Mouse (Mus musculus): ENCODE data around the gene Lsp1.

Lsp1 gene

DNA sequence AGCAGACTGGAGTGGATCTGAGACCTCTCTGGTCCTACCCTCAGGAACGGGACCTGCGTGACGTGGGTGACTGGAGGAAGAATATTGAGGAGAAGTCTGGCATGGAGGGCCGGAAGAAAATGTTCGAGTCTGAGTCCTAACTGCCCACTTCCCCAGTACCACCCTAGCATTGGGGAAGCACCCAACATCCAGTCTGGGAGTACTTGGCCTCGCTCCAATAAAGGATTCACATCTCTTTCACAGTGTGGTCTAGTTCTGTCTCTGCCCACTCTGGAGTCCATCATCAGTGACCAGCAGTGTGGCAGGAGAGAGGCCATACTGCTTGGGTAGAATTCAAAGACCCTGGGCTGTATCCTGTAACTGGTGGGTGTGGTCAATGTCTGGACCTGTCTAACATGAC, 16.4 kb upstream of the Lsp1 start:
- DNase-seq (ENCODE audit: low spot score): no peak

DNA sequence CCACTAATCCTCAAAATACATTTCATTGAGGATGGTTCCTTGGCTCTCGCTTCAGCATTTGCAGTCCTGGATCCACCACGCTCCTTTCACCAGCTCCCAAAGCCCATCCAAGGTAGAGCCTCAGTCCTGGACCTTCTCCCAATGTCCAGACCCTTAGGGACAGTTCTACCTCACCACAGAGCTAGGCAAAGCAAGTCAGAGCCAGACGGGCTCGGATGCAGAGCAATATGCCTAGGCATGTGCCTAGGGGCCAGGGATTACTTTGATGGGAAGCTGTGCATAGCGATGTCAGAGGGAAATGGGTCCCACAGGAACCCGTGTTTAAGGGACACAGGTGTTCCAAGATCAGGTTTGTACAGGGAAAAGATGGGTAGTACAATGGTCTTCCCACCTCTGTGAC, 15.3 kb upstream of the Lsp1 start:
- DNase-seq (ENCODE audit: low spot score): no peak

DNA sequence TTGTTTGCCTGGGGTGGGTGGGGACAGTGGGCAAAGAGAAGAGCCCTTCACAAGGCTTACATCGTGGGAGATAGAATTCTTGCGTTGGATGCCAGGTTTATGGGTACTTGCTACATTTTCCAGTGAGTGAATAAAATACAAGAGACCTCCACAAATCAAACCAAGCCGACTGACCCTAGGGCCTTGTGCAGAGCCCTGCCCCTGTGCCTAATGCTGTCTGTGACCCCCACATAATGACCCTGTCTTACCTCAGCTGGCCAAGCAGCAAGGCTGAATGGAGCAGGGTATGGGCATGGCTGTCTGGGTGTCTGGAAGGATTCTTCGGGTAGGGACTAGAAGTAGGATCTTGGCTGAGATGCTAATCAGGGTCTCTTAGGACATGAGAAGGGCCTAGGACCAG, 14.3 kb upstream of the Lsp1 start:
- no peak for DNase-seq (ENCODE audit: low spot score)

DNA sequence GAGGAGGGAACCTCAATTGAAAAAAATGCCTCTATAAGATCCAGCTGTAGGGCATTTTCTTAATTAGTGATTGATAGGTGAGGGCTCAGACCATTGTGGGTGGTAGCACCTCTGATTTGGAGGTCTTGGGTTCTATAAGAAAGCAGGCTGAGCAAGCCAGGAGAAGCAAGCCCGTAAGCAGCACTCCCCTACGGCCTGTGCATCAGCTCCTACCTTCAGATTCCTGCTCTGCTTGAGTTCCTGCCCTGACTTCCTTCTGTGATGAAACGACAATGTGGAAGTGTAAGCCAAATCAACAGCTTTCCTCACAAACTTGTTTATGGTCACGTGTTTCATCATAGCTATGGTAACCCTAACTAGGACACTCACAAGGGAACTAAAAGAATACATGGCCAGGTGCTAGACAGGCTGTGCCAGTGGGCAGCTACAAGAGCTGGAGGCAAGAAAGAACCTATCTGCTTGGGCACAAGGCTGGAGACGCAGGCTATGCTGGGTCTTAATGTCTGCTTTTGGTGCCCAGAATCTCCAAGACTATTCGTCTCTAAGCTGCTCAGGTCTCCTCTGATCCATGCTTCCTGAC, 11.5 kb upstream of the Lsp1 start:
- no peak for DNase-seq (ENCODE audit: low spot score)

DNA sequence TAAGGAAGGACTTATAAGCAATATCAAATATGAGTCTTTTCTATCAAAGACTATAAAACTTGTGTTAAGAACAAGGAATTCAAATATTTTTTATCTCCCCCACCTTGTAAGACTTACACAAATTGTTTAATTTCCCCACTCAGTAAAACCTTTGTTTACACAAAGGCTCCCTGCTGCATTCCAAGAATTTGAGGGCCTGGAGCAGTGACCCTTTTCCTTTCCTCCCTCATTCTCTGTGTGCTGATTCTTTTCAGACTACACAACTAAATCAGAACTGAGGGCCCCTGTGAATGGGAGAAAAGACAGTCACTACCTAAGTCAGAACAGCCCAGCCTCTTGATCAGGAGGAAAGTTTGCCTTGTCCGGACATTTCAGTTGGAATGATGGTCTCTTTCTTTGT, 5.9 kb upstream of the Lsp1 start:
- DNase-seq (ENCODE audit: low spot score): no peak

DNA sequence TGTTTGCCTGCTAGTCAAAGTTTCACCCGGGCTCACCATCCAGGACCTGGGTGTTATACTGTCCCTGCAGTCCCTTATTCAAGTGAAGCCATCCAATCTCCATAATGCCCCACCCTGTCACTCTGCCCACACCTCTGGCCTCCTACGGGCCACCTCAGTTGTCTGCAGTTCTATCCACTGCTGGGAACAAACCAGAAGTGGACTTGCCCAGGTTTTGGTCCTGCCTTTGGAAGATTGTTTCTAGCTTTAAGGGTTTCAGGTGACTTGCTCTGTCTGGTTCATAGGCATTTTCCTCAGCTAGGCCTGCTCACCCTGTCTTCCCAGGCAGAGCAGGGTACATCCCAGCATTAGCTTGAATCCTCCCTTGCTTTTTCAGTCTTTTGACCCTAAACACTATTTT, 5.4 kb upstream of the Lsp1 start:
- no peak for DNase-seq (ENCODE audit: low spot score)

DNA sequence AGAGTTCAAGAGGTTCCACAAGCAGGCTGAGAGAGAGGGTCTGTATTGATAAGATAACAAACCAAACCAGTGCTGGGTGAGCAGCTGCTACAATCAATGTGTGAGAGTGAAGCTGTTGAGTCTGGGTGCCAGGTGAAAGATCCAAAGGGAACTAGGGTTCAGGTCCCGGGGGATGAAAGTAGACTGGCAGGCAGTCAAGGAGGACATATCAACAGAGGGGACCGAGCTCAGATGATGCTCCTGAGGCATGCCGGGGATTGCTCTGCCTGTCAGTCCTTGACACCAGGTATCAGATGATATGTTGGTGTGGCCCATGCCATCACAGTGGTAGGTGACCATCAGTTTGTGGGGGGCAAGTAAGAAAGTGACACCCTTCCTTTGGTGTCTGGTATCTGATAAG, 3.8 kb upstream of the Lsp1 start:
- DNase-seq (ENCODE audit: low spot score): no peak

DNA sequence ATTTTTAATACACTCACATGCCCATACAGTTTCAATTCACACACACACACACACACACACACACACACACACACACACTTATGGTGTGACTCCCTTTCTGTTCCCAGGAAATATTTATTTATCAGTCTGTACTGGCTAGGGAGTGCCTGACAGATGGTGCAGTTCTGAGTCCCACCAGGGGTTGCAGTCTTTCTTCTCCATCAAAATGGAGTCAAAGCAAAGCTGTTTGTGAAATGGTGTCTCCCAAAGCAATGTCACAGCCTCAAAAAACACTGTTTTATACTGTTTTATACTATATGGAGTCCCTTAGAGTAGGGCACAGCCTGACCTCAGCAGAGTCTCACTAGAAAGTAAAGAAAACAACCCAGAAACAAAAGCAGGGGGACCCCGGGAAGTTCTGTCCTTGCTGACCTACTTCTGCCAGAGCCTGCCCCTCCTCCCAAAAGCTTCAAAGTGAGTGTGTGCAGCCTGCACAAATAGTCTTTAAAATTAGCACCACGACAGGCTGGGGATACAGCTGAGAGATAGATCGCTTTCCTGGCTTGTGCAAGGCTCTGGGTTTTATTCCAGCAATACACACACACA, 3.3 kb upstream of the Lsp1 start:
- DNase-seq (ENCODE audit: low spot score): no peak

DNA sequence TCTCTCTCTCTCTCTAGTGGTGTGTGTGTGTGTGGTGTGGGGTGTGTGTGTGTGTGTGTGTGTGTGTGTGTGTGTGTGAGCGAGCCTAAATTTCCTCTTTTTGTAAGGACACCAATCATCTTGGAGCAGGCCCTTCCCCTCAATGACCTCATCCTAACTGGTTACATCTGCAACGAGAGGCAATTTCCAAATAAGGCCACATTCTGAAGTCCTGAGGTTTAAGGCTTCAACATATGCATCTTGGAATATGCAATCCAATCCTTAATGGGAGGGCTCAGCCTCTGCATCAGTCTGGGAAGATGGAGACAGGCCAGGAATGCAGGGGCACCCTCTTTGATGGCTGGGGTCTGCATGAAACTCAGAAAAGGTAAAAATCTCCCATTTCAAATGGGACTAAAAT, 2.6 kb upstream of the Lsp1 start:
- no peak for DNase-seq (ENCODE audit: low spot score)

DNA sequence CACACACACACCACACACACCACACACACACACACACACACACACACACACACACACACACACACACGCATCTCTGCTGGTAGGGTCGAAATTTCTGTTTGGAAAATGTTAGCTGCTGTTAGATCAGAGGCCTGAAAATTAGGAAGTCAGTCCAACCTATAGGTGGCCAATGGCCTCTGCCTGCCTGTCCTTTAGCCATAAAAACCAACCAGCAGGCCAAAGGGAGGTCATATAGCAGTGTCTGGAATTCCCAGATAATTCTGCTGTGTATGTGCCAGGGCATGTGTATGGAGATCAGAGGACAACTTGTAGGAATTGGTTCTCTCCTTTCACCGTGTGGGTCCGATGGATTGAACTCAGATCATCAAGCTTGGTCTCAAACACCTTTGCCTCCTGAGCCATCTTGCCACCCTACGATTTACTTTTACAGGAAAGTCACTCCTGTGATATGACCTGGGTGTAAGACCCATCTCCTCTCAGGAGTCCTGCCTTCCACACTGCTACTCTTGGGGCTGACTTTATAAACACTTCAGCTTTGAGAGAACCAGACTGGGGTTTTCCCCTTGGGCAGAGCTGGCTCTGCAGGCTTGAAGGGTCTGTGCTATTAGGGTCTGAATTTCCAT, 1.8 kb upstream of the Lsp1 start:
- DNase-seq (ENCODE audit: low spot score): no peak

DNA sequence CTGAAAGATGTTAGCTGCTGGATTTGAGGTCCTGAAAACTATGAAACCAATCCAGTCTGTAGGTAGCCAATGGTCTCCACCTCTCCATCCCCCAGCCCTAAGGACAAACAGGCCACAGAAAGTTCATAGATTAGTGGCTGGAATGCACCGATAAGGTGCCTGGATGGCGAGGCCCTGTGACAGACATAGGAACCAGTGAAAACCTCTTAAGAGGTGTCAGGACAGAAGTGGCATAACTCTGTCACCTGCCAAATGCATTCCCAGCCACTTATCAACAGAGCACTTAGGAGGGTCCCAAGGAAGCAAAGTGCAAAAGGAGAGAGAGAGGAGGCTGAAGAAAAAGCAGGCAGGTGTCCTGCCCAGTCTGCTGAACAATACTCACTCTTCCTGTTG, 1.3 kb upstream of the Lsp1 start:
- DNase-seq (ENCODE audit: low spot score): no peak

DNA sequence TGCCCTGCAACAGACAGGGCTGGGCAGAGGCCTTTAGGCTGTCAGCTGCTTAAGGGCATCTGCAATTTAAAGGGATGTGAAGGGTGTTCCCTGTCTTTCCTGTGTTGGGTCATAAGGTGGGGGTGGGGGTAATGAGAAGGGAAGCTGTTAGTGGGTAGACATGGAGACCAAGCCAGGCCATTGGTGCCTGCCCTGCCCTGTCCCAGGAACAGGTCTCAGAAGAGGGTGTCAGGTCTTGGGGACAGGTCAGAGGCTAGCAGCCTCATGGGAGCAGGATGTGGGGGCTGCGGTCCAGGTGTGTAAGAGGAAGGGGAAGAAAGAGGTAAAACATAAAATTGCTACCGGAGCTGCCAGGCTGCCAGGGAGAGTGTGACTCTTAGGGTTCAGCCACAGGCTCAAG, 837 bp downstream of the Lsp1 start:
- peak; percentile 57 for DNase-seq (ENCODE audit: low spot score)

DNA sequence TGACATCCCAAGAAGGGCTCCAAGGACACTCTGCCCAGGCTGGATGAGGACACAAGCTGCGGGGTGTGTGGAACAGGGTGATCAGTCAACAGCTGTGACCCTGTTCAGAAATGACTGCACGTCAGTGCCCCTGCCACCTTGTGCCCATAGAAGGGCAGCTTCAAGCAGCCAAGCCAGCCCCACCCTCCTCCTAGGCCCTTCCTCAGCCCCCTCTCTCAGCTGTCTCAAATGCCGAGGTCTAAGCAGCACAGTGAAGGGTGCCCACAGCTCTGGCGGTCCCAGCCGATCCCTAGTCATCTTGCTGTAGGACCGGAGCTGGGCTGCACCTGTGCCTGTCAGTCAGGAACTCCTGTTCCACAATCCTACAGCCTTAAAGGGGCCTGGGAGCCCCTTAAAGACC, 1.6 kb downstream of the Lsp1 start:
- no peak for DNase-seq (ENCODE audit: low spot score)

DNA sequence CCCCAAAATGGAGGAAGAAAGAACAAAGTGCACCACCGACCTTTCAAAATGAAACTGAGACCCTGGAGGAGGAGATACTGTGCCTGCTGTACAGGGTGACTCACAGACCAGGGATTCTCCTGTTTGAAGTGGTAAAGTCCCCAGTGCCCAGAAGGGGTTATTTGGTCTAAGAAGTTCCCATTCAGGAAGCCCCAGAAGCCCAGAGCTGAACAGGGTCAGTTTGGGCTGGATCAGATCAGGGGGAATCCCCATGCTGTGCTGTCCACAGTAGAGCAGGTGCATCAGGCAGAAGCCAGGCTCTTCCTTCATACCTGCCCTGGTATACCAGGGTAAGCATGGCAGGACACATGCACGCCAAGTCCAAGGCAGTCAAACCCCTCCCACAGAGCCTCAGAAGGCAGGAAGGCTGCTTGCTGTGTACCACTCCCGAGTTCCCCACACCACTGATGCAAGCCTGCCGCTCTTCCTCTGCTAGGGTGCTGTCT, 2.0 kb downstream of the Lsp1 start:
- DNase-seq (ENCODE audit: low spot score): no peak

DNA sequence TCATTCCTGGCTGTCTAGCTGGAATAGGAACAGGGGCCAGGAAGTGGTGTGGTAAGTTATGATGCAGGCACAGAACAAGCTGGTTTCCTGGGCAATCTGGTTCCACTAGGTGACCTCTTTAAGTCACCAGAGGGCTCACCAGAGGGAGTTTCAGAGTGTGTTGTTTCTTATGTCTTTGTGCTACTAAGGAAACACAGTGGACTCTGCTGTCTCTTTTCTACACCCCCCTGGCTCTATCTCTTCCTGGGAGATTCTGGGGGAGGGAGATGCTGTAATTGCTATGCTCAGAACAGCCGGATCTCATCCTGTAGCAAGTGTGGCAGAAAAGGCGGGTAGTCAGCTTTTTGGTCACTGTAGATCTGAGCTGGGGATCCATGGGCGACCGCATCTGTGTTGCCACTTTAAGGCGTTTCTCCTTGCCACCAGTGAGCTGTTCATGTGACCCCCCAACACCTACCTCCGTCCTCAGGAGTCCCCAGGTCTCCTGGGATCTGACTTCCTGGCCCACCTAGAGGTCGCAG, 9.6 kb downstream of the Lsp1 start:
- no peak for DNase-seq (ENCODE audit: low spot score)

DNA sequence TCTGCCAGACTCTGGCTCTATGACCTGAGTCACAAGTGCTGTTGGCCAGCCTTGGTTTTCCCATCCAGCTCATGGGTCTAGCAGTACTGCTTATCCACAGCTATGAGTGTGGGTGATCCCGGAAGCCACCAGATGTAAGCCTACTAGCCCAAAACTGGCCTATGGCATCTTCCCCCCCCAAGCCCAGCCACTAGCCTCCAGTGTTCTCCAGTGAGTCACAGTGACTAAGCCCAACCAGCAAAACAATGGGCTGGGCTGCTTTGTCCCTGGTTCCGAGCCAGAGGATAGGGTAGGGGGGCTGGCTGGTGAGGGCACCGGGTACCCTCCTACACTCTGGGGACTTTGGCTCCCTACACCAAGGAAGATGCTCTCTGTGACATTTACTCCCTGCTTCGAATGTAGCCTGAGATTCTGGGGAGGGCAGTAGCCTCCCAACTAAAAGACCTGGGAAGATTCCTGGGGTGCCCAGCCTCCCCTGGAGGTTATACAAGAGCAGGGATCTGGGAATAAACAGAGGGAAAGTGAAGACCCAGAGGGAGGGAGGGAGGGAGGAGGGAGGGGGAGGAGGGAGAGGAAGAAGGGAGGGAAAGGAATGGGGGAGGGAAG, 10.3 kb downstream of the Lsp1 start:
- no peak for DNase-seq (ENCODE audit: low spot score)

DNA sequence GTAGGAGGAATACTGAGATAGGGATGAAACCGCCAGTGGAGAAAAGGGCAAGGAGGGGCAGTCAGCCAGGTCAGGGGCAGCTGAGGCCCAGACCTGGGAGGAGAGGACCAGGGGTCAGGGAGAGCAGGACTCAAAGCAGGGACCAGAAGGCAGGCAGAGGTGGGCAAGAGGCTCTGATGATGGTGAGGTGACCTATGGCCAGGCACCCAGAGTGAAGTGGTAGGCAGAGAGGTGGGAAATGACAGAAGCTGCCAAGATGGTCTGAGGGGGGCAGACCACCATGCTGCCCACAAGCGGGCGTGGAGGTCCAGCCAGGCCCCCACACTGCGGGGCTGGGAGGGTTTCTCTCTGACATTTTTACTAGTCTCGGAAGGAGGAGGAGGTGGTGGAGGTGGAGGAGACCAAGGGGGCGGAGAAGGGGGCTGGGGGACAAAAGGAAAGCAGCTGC, 10.8 kb downstream of the Lsp1 start:
- DNase-seq (ENCODE audit: low spot score): no peak

DNA sequence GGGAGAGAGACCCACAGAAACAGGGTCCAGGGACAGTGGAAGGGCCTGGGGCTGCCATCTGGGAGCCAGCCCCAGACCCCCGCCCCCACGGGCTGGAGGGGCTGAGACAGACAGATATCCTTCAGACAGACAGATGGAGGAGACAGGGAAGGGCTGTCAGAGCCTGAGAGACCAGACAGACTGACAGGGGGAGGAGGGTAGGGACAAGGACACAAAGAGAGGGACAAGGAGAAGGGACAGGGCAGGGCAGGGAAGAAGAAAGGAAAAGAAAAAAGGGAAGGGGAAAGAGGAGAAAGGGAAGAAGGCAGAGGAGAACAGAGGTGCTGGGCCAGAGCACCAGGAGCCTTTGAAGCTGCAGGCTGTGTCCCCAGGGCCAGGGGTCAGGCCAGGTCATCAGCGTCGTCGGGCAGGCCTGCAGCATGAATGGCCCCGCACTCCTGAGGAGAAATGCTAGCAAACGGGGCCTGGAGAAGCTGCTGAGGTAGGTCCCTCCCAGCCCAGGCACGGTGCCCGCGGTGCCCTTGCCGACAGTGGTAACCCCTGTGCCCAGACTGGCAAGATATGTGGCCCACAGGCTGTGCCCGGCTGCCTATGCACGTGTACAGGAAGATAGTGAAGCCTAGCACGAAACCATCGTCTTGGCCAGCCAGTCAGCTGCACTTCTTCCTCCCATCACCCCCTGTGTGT, 11.4 kb downstream of the Lsp1 start:
- no peak for DNase-seq (ENCODE audit: low spot score)

DNA sequence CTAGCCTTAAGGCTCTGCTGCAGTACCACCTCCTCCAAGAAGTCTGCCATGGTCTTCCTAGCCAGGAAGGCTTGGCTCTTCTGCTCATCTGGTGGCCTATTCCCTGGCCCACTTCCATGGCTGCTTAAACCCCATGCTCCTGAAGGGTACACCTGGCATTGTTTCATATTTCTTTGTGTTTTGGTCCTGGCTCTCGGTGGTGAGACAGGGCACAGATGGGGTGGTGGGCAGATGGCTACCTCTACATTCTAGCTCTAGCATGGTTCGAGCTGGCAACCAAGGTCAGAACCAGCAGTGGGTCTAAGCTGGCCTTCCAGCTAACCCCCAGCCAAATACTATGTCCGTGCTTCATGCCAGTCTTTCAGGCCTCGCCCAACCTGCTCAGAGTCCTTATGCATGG, 12.3 kb downstream of the Lsp1 start:
- DNase-seq (ENCODE audit: low spot score): no peak

DNA sequence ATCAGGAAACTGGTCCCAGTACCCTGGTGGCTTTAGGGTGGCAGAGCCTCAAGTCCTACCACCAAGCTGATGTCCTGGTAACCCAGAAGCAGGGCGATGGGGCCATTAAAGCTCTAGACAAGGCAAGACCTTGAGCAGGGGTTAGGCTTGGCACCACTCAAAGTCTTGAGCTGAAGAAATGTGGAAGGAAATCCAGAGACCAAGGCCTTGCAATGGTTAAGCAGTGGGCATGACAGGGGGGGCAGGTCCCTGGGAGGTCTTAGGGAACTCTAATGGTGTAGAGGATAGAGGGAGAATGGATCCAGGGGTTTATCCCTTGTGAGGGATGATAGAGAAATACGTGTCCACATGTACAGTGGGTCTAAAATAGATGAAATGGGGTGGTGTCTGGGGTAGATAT, 12.9 kb downstream of the Lsp1 start:
- no peak for DNase-seq (ENCODE audit: low spot score)

DNA sequence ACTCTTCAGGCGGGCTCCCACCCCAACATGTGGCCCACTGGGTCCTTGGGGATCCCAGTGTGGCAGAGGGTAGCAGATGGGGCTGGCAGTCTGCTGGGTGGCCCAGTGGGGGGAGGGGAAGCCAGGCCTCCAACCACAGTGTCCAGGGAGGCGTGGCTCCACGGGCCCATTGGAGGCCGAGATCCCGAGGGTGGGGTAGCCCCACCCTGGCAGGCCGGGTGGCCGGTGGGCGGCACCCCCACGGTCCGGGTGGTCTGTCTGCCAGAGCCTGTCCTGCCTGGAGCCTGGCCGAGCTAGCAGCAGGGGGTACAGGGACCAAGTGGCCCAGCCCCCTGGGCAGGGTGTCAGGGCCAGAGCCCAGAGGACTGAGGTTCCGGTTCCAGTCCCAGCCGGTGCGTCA, 14.2 kb downstream of the Lsp1 start:
- no peak for DNase-seq (ENCODE audit: low spot score)

DNA sequence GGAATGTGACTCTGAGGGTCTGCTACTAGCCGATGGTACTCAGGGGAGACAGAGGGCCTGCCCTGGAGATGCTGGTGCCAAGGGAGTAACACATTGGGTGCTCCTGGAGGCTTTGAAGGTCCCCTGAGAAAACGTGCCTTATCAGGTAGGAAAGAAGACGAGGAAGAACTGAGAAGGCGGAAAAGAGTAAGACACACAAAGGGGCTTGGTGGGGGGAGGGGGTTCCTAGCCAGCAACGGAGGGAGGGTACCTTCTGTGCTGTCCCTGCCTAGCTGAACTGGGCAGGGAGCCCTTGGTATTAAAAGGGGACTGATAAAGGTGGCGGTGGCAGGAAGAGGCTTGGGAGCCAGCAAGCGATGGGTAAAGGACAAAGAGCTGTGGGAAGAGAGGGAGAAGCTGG, 15.0 kb downstream of the Lsp1 start:
- no peak for DNase-seq (ENCODE audit: low spot score)

DNA sequence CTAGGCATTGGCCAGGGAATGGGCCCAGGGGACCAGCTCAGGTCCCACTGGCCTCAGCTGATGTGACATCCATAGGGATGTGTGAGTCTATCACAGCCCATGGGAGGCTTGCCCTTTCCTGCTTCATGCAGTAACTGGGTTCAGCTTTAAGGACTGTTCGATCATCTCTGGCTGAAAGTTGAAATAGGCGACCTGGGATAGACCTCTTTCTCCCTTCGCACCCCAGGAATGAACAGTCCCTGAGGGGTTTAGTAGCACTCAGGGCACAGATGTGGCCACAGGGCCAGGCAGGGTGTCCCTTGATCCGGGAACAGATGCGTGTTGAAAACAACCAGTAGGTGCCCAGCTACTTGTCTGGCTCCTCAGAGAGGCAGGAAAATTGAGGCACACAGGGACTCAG, 15.7 kb downstream of the Lsp1 start:
- DNase-seq (ENCODE audit: low spot score): no peak
